Mouse (Mus musculus): Measurements from ENCODE around the gene E2f4. TPM values are rescaled to one million over a fixed set of nuclear protein-coding genes. Genes with fewer than 3 reads are reported as not detected.
A peak's percentile ranks its signal among the peaks of the same experiment; 100 is the strongest.
"Not testable (repeated sequence)": the region's sequence is repeated elsewhere in the genome, so short reads cannot be mapped to it uniquely, and the experiment has no call there.

Gene E2f4
- total and polyA plus RNA-seq, 3 experiments, result 97.9 to 313 (median 98.5) TPM

- no peak for TF ChIP-seq ZKSCAN1 (IDR thresholded peaks at IDR 0.05; ENCODE audit: low read depth, low read length)
- TF ChIP-seq GABPA (IDR thresholded peaks at IDR 0.05; ENCODE audit: low read depth, low read length), result no peak
- peak; percentile 65 for TF ChIP-seq HCFC1 (IDR thresholded peaks at IDR 0.05; ENCODE audit: low read depth, low read length)
These were observed 6.7 kb upstream of the E2f4 start (continued) for GRCm38 (mm10) chr8:105290554-105291314.

GRCm38 (mm10) chr8:105291364-105291763, 6.1 kb upstream of the E2f4 start:
- DNase-seq (ENCODE audit: low read depth, low spot score); H3K79me2 ChIP-seq (ENCODE audit: control insufficient read depth, insufficient read depth, low read length, poor library complexity); H3K36me3 ChIP-seq (ENCODE audit: control insufficient read depth in 1 of 2, insufficient read depth in 2 of 2, low read length in 2 of 2); H3K4me3 ChIP-seq (ENCODE audit: control insufficient read depth in 1 of 2, insufficient read depth in 1 of 2, low read depth in 2 of 2, low read length in 2 of 2); H3K27me3 ChIP-seq (ENCODE audit: control insufficient read depth in 1 of 2, insufficient read depth in 2 of 2, low read length in 2 of 2); H3K9ac ChIP-seq (ENCODE audit: control insufficient read depth, low read depth, low read length, poor library complexity, severe bottlenecking); H3K9me3 ChIP-seq (replicated peaks; ENCODE audit: insufficient read depth, low read length); H3K27ac ChIP-seq (ENCODE audit: control insufficient read depth, low read depth, low read length): not testable (repeated sequence)
- H3K4me1 ChIP-seq (ENCODE audit: control insufficient read depth in 1 of 2, insufficient read depth in 2 of 2, low read length in 2 of 2), result peaks cover 4 to 16% of the 10 kb centered on the region in 2 experiments; a peak in 3 of 4 replicates

- DNase-seq (ENCODE audit: low read depth, low spot score), result peak; percentile 47
- H3K9me3 ChIP-seq (replicated peaks; ENCODE audit: insufficient read depth, low read length); H3K79me2 ChIP-seq (ENCODE audit: control insufficient read depth, insufficient read depth, low read length, poor library complexity); H3K9ac ChIP-seq (ENCODE audit: control insufficient read depth, low read depth, low read length, poor library complexity, severe bottlenecking); H3K27ac ChIP-seq (ENCODE audit: control insufficient read depth, low read depth, low read length); H3K27me3 ChIP-seq (ENCODE audit: control insufficient read depth in 1 of 2, insufficient read depth in 2 of 2, low read length in 2 of 2); H3K36me3 ChIP-seq (ENCODE audit: control insufficient read depth in 1 of 2, insufficient read depth in 2 of 2, low read length in 2 of 2); H3K4me3 ChIP-seq (ENCODE audit: control insufficient read depth in 1 of 2, insufficient read depth in 1 of 2, low read depth in 2 of 2, low read length in 2 of 2): not testable (repeated sequence)
- peaks cover 5 to 20% of the 10 kb centered on the region in 2 experiments for H3K4me1 ChIP-seq (ENCODE audit: control insufficient read depth in 1 of 2, insufficient read depth in 2 of 2, low read length in 2 of 2)
- TF ChIP-seq MYC (IDR thresholded peaks at IDR 0.05; ENCODE audit: low read depth, low read length) (peak; percentile 60; the same call in 1 of the 2 replicates), RAD21 (IDR thresholded peaks at IDR 0.05; ENCODE audit: low read depth, low read length) (peak; percentile 20), SMC3 (IDR thresholded peaks at IDR 0.05; ENCODE audit: low read depth, low read length) (peak; percentile 45), CTCF (IDR thresholded peaks at IDR 0.05 in 2 of 3, conservative IDR thresholded peaks at IDR 0.05 in 1 of 3; ENCODE audit: control insufficient read depth in 1 of 3, insufficient read depth in 1 of 3, low read depth in 2 of 3, low read length in 3 of 3, poor library complexity in 1 of 3, severe bottlenecking in 1 of 3) (peak; percentile 13 to 52 (median 43); a peak in 4 of 6 replicates)
These were observed 5.7 kb upstream of the E2f4 start for GRCm38 (mm10) chr8:105291802-105292201.

- DNase-seq (ENCODE audit: low read depth, low spot score), result no peak
- H3K9ac ChIP-seq (ENCODE audit: control insufficient read depth, low read depth, low read length, poor library complexity, severe bottlenecking), result no peak overlapping the region
- TF ChIP-seq MYB (IDR thresholded peaks at IDR 0.05; ENCODE audit: low read depth, low read length) (no peak), MYC (IDR thresholded peaks at IDR 0.05; ENCODE audit: low read depth, low read length) (no peak), ZC3H11A (IDR thresholded peaks at IDR 0.05; ENCODE audit: low read depth, low read length) (no peak), E2F4 (IDR thresholded peaks at IDR 0.05; ENCODE audit: borderline replicate concordance, low read depth, low read length) (no peak), SIN3A (IDR thresholded peaks at IDR 0.05; ENCODE audit: low read length) (no peak), BHLHE40 (IDR thresholded peaks at IDR 0.05; ENCODE audit: borderline replicate concordance, low read depth, low read length) (no peak), POLR2AphosphoS2 (IDR thresholded peaks at IDR 0.05; ENCODE audit: low read length) (no peak), CTCF (IDR thresholded peaks at IDR 0.05 in 2 of 3, conservative IDR thresholded peaks at IDR 0.05 in 1 of 3; ENCODE audit: control insufficient read depth in 1 of 3, insufficient read depth in 1 of 3, low read depth in 2 of 3, low read length in 3 of 3, poor library complexity in 1 of 3, severe bottlenecking in 1 of 3) (no peak), POLR2A (IDR thresholded peaks at IDR 0.05; ENCODE audit: control insufficient read depth in 1 of 2, insufficient read depth in 1 of 2, low read depth in 1 of 2, low read length in 2 of 2, poor library complexity in 1 of 2) (no peak), NELFE (IDR thresholded peaks at IDR 0.05; ENCODE audit: low read depth, low read length) (no peak), ZKSCAN1 (IDR thresholded peaks at IDR 0.05; ENCODE audit: low read depth, low read length) (no peak), ETS1 (IDR thresholded peaks at IDR 0.05; ENCODE audit: low read depth, low read length) (no peak), TBP (IDR thresholded peaks at IDR 0.05; ENCODE audit: low read depth, low read length) (no peak), UBTF (IDR thresholded peaks at IDR 0.05; ENCODE audit: borderline replicate concordance, insufficient read depth, low read depth, low read length) (no peak), POLR2AphosphoS5 (IDR thresholded peaks at IDR 0.05; ENCODE audit: borderline replicate concordance, low read depth, low read length) (no peak), GABPA (IDR thresholded peaks at IDR 0.05; ENCODE audit: low read depth, low read length) (no peak), KAT2A (conservative IDR thresholded peaks at IDR 0.05; ENCODE audit: low read depth, low read length) (no peak), GATA1 (IDR thresholded peaks at IDR 0.05; ENCODE audit: low read depth, low read length) (no peak), USF1 (IDR thresholded peaks at IDR 0.05; ENCODE audit: low read depth, low read length) (no peak)
These were observed 5.0 kb upstream of the E2f4 start for GRCm38 (mm10) chr8:105292471-105292870.

More at GRCm38 (mm10) chr8:105292471-105292870, 5.0 kb upstream of the E2f4 start:
- no peaks in the 10 kb centered on the region for H3K9me3 ChIP-seq (replicated peaks; ENCODE audit: insufficient read depth, low read length)
- peaks cover 0 to 2% of the 10 kb centered on the region in 2 experiments; a peak in 1 of 4 replicates for H3K36me3 ChIP-seq (ENCODE audit: control insufficient read depth in 1 of 2, insufficient read depth in 2 of 2, low read length in 2 of 2)
- H3K27ac ChIP-seq (ENCODE audit: control insufficient read depth, low read depth, low read length), result no peak overlapping the region
- H3K4me1 ChIP-seq (ENCODE audit: control insufficient read depth in 1 of 2, insufficient read depth in 2 of 2, low read length in 2 of 2), result peaks cover 6 to 18% of the 10 kb centered on the region in 2 experiments
- no peak overlapping the region for H3K4me3 ChIP-seq (ENCODE audit: control insufficient read depth in 1 of 2, insufficient read depth in 1 of 2, low read depth in 2 of 2, low read length in 2 of 2)
- peaks cover 2% of the 10 kb centered on the region; the same call in 1 of the 2 replicates for H3K79me2 ChIP-seq (ENCODE audit: control insufficient read depth, insufficient read depth, low read length, poor library complexity)
- H3K27me3 ChIP-seq (ENCODE audit: control insufficient read depth in 1 of 2, insufficient read depth in 2 of 2, low read length in 2 of 2), result no peaks in the 10 kb centered on the region
